Mouse (Mus musculus) layer of hippocampus, postnatal 25 days (tissue): ENCODE data around the gene Dhrs1. TPM values are rescaled to one million over a fixed set of nuclear protein-coding genes. Genes with fewer than 3 reads are reported as not detected.

ENCODE experiments used
- DNase-seq, 2 experiments: peaks; one replicate each; pipeline ENCODE4 v3.0.0; 2022; ENCODE audit warnings: mixed read lengths in 2 of 2, low spot score in 1 of 2; ENCODE audit errors: extremely low spot score in 1 of 2
- total RNA-seq, 2 experiments: library from RNA; stranded (reverse); gene quantifications; 2 replicates each; pipeline ENCODE4 v1.2.3; 2021

The Dhrs1 gene
- total RNA-seq, 2 experiments from 2014 or later: 78.3 to 94.9 TPM

DNA sequence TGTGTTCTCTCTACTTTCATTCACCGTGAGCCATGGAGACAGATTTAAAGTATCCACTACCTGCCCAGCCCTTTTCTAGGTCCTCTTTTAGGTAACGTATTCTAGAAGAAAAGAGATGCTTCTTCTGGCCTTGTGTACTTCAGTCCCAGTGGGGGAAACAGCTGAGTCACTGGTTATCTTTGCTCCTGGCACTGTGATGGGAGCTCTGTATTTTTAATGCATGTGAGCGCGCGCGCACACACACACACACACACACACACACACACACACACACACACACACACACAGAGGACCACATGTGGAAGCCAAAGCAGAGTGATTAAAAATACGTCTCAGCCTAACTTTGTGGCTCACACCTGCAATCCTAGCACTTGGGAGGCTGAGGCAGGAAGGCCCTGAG lies 22.1 kb downstream of the Dhrs1 start:
- no peak for DNase-seq

DNA sequence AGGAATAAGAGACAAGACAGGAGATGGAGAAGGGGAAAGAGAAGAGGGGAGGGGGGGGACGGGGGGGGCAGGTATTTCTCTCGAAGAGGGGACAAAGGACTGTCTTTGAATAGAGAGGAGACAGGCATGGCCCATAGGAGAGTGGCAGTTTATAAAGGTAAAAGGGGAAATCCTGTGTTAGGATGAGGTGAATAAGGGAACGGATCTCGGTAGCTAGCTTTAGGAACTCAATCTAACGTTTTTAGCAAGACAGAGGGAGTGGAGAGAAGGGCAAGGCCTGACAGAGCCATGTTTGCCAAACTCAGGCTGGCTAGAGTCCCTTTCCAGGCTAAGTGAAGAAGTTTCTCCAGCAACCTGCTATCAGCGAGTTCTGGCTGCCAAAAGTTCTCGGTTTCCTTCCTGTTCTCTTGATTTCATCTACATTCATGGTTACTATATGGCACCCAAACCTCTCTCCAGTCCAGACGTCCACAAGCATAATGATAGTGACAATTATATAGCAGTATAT lies 23.0 kb downstream of the Dhrs1 start:
- no peak for DNase-seq

DNA sequence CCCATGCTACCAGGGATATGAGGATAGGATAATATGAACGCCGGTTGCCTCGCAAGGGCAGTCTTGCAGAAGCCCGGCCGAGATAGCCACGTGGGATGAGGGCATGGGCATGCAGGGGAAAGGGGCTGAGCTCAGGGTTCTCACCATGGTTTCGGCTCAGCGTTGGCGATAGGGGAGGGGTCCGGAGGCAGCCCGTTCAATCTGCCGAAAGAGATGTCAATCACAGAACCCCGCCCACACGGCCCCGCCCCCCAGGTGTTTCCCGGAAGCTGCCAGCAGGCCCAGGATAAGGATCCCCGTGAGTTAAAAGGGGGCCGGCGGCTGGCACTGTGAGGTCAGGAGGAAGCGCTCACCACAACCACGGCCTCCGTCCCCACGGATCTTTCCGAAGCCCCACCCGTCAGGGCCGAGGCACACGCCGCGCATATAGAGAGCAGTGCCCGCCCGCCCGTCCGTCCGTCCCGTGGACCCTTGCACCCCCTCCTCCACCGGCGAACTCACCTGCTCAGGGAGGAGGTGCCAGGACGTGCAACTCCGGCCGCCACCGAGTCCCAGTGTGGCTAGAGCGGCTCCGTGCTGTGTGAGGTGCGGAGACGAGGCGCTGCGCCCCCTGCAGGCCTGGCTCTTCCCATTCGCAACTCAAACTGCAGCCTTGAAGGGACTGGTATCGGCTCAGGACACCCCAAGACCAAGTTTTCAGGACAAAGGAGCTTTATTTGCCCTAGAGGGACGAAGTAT lies 23.6 kb downstream of the Dhrs1 start, which contains the start of gene Rabggta:
TSS of gene Rabggta (minus strand) at position 564 of the 738 bp plus-strand sequence.
- DNase-seq: peak; percentile 93 to 94

DNA sequence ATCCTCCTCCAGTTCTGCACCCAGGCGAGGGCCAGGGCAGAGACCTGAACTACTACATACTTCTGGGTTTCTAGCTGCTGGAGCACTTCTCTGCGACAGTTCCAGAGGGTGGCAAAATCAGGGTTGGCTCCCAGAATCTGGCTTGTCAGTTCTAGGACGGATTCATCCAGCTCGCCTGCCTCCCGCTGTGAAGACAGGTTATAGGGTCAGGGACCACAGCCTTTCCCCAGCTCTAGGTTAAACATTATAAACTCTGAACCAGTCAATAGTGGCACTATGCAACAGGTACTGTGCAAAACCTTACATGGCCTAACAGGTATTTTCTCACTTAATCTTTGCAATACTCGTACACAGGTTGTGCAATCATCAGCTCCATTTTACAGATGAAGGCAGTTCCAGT lies 24.4 kb downstream of the Dhrs1 start:
- no peak for DNase-seq

DNA sequence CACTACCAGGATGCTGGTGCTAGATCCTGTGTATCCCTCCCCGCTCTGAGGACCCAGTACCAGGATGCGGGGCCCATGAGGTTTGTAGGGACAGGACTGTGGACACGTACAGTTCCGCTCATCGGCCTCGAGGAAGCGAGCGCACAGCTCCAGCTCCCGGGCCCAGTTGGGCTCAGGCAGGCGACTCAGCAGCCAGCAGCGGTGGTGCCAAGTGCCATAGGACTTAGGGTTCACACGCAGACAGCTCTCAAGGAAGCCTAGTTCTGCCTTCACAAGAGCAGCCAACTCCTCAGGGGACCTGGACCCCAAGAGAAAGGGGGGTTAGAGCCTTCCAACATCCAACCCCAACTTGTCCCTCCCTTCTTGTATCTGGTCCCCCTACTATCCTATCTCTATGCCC lies 24.8 kb downstream of the Dhrs1 start:
- no peak for DNase-seq

DNA sequence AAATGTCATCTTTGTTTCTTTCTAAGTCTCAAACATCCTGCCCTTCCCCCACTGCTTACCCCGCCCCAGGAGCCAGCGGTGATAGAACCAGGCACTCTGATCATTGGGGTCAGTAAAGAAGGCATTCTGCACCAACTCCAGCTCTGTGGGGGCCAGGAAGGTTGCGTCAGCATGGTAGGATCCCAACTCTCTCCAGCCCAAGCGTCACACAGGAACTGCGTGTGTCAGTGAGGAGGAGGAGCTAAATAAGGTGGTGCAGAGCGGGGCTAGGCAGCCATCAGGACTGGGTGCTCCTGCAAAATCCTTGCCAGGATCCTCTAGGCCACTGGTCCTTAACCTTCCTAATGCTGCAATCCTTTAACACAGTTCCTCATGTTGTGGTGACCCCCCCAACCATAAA lies 25.8 kb downstream of the Dhrs1 start:
- DNase-seq: no peak

DNA sequence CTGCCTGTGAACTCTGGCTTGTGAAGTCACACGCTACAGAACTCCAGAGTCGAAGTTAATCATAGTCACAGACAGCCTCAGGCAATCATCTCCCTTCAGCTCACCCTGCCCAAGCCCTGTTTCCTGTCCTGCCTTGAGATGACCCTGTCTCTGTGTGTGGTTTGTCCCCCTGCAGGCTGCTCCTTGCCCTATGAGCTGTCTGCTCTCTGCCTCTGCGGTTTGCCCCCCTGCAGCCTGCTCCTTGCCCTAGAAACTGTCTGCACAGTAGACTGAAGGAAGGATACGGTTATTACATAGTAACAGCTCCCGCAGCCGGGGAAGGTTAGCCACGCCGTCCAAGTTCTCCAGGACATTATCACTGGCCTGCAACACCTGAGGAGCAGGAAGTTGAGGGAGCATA lies 28.6 kb downstream of the Dhrs1 start:
- no peak for DNase-seq

DNA sequence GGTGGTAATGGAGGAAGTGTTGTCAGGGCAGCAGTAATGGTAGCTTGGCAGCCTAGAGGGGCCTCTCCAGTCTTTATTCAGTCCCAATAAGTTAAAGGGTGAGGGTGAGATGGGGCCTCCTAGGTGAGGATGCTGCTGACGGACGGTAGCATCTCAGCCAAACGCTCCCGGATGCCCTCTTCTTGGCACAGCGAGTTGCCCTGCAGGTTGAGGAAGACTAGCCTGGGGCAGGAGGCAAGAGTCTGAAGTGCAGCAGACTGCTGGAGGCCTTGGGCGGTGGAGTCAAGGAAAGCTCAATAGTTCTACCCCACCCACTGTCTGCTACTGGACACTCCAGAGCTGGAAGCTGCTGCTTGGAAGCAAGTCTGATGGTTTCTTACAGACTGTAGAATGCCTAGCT lies 29.2 kb downstream of the Dhrs1 start:
- no peak for DNase-seq

DNA sequence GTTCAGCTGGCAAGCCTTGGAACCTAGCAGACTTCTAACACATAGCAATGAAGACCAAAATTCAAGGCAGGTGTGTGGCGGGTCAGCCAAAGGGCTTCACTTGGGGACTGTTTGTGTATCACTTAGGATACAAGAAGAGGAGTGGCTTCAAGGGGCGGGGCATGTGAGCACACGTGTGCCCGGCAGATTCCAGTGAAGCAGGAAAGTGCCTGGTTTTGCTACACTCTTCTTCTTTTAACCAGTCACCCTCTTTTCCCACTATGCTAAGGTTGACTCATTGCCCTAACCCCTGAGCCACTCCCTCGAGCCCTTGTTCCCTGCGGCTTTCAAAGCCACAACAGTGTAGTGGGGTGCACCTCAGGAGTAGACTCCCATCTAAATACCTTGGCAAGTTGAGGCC lies 30.6 kb downstream of the Dhrs1 start:
- DNase-seq: no peak

DNA sequence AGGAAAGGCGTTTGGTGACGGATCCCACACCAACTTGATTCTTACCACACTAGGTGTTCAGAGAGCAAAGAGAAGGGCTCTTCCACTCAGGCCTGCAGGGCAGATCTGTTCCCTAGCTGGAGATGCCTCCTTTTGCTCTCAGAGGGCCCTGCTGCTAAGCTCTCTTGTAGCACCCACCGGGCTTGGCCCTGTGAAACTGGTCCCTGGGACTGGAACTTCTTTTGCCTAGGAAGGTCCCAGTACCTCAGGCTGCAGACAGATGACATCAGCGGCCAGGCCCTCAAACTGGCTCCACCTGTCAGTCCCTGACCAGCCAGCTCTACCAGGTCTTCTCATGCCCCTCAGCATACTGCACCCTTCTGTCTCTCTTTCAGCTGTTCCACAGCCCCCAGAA lies 31.8 kb downstream of the Dhrs1 start, which contains the start of gene Tgm1:
TSS of gene Tgm1 (minus strand) at position 198 of the 394 bp plus-strand sequence.
- DNase-seq: no peak

DNA sequence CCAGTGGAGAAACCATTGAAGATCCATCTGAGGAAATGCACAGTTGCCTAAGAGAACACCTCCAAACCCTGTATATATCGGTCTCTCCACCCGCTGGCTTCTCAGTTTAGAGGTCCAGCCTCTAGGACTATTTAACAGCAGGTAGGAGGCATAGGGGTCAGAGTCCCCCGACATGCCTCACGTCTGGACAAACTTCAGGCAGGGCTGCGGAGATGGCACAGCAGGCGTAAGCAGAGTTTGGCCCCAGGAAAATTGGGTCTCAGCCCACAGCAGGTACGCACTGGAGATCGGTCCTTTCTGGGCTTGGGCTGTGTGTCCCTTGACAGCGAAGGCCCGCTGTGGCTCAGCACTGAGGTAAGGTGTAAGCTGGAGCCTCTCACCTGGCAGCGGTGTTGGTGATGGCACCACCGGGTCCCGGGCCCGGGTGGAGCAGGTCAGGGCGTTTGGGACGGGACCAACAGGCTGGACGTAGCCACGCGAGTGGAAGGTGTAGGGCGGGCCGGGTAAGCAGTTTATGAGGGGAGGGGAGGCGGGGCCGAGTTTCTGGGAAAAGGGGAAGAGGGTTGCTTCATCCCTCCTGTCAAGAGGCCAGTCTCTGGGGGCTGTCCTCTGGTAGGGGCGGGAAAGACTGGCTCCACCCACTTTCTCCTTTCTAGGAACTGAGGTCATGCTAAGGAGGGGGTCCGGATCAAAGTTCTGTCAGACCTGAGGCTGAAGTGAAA lies 32.3 kb downstream of the Dhrs1 start:
- DNase-seq: no peak

DNA sequence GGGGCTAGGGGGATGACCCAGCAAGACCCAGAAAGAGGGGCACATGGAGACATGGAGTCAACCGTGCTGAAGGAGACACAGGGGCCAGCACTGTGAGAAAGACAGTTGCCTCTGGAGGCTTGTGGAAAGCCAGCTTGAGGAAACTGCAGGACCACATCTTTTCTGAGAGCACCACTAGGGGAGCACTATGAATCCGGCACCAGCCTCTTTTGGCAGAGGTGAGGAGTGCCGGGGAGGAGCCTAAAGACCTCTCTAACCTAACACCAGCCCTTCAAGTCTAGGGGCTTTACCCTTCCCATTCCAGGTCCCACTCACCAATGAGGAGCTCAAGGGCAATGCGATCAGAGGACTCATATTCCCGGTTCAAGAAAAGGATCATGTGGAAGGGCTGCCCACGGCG lies 33.7 kb downstream of the Dhrs1 start:
- DNase-seq: no peak

DNA sequence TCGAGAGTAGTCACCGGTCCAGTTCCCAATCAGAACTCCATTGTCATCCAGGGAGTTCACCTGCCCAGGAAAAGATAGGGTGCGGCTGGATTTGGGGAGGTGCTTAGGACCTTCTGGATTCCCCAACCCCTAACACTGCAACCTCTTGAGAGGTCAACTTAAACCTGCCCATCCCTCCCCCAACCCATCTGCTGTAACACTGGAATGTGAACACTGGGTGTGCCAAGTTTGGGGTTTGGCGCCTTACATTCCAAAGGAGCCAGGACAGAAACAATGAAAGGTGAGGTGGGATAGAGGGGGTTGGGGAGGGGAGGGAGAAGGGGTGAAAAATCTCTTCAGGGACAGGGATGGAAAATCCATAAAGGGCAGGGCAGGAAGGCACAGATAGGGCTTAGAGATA lies 36.0 kb downstream of the Dhrs1 start:
- DNase-seq: no peak

DNA sequence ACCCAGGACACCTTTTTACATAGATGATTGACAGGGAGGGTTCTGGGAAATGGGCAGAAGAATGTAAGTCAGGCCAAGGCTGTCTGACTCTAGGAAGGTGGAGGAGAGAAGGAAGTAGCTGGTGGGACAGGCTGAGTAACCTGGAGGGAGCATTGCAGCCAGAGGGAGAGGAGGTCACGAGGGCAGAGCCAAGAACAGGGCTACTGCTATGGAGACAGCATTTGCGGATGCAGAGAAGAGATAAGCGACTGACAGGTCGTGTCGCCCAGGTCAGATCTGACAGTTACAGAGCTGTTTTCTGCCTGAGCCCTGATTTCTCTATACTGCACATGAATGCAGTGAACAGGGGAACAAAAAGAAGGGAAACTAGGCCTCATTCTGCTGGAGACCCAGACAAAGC lies 38.1 kb downstream of the Dhrs1 start:
- no peak for DNase-seq

DNA sequence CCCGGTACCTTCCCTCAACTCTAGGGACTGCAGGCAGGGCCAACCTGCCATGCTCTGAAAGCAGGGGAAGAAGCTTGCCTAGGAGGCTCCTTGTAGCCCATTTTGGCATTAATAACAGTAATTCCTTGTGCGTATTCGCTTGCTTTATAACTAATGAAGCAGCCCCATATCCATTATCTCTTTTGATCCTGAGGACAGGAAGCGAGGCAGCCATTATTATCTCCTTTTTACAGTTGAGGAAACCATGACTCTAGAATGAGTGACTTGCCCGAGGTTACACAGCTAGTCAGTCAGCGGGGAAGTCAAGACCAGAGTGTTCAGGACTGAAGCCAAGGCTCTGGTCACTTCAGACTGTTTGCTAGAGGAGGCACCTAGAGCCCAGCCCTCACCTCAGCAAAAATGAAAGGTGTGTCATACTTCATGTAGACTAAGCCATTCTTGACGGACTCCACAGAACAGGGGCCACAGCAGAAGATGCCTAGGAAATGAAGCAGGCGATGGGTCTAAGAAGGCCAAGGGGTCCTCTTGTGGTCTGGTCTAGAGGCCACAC lies 39.4 kb downstream of the Dhrs1 start:
- no peak for DNase-seq

DNA sequence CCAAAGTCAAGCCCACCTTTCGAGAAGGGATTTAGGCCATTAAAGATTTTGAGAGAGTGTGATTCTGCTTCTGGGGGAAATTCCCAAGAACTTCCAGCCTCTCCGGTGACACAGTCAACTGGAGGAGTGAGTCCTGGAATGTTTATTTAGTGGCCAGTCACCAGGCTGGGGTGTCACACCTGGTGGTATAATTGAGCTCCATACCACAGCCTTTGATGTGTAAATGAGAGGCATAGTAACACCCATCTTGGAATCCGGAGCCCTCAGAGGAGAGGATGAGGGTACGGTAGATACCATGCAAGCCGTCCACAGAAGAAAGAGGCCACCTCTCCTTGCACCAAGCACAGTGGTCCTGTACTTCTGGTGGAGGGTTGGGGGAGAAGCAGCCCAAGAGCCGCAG lies 42.7 kb downstream of the Dhrs1 start:
- no peak for DNase-seq

DNA sequence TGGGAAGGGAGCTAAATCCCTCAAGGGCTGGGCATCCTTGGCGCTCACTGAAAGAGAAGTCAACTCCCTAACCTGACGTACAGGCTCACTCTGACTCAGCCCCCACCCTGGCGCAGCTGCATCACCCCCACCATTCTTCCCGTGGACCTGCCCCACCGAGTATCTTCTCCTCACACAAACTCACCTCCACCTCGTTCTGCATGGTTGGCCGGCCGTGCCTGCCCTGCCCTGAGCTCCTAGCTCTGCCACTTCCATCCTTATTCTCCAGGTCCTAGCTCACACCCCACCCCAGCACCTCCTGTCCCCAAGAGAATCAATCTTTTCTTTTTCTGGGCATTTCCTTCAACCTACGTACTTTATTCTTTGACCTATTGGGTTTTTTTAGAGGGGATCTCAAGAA lies 44.4 kb downstream of the Dhrs1 start:
- DNase-seq: no peak

DNA sequence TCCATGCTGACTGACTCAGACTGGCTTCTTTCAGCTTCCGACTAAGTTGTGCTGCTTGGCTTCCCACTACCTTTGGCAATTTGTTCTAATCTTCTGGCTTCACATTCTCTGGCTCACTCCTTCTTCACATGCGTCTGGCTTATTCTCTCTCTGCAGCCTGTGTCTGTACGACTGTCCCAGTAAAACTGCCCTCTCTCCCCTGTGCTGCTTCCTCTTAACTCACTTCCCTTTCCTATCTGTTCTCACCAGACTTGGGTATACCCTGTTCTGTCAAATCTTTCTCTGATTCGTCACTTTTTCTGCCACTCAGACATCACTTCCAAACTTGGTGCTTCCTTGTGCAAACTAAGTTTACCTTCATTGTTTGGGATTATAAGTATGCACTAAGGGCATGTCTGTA lies 48.3 kb downstream of the Dhrs1 start:
- no peak for DNase-seq

DNA sequence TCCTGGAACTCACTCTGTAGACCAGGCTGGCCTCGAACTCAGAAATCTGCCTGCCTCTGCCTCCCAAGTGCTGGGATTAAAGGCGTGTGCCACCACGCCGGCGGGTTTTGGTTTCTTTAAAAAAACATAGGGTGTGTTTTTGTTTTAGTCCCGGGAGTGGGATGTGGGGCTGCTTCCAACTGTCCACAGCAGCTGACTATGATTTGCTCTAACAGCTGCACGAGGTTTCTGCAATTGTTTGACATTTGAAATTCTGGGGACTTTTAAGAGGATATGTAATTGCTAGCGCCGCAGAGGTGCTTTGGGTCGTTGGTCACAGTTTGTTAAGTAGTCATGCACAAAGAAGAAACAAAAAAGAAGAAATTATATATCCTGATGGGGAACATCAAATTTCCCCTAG lies 56.1 kb downstream of the Dhrs1 start:
- DNase-seq: no peak
